Mouse (Mus musculus) CH12.LX (cell line): Measurements from ENCODE around the gene Cd2. TPM values are rescaled to one million over a fixed set of nuclear protein-coding genes. Genes with fewer than 3 reads are reported as not detected.

Experiments
- DNase-seq: peaks from one replicate; pipeline ENCODE4 v3.0.0-alpha.2; 2013; ENCODE audit errors: extremely low read depth
- H3K27ac ChIP-seq: 2 replicates; pipeline ENCODE4 v1.5.1; 2012; ENCODE audit warnings: low read depth, mild to moderate bottlenecking, control low read depth, moderate library complexity; ENCODE audit not compliant: insufficient read depth
- H3K27me3 ChIP-seq: replicated peaks from 2 replicates; pipeline ENCODE3; 2012; ENCODE audit warnings: inconsistent platforms
- H3K36me3 ChIP-seq, 2 experiments: replicated peaks in 1 of 2; 2 replicates each; pipeline versions ENCODE3 to v1.6.1; 2012; ENCODE audit warnings: inconsistent platforms in 1 of 2, low read length in 1 of 2, mild to moderate bottlenecking in 1 of 2, mixed read lengths in 1 of 2, moderate library complexity in 1 of 2; ENCODE audit not compliant: control insufficient read depth in 1 of 2, insufficient read depth in 1 of 2
- H3K4me1 ChIP-seq, 2 experiments: 2 replicates each; pipeline ENCODE4 v1.6.1; 2012; ENCODE audit warnings: inconsistent platforms in 1 of 2, moderate library complexity in 1 of 2; ENCODE audit not compliant: insufficient read depth in 2 of 2, control insufficient read depth in 1 of 2
- H3K4me2 ChIP-seq: 2 replicates; pipeline ENCODE4 v1.6.1; 2012; ENCODE audit warnings: low read depth, mild to moderate bottlenecking, control low read depth; ENCODE audit not compliant: poor library complexity, insufficient read depth, severe bottlenecking
- H3K4me3 ChIP-seq, 3 experiments: fragments of 150-350 bp in 1 of 3; sonication (generic) in 1 of 3; replicated peaks in 1 of 3; 2 replicates each; pipeline versions ENCODE3 to v1.5.1; 2011 to 2012; ENCODE audit warnings: low read depth in 2 of 3, low read length in 2 of 3, mild to moderate bottlenecking in 2 of 3, moderate library complexity in 2 of 3, control low read depth in 1 of 3, improper control_type of control experiment in 1 of 3, inconsistent platforms in 1 of 3, mixed read lengths in 1 of 3; ENCODE audit not compliant: poor library complexity in 1 of 3
- H3K79me2 ChIP-seq: replicated peaks from 2 replicates; pipeline ENCODE4 v1.6.1; 2012; ENCODE audit warnings: mild to moderate bottlenecking, moderate library complexity; ENCODE audit not compliant: control insufficient read depth, poor library complexity, insufficient read depth, severe bottlenecking; ENCODE audit errors: extremely low read depth
- H3K9ac ChIP-seq: 2 replicates; pipeline ENCODE4 v1.6.1; 2012; ENCODE audit warnings: low read depth, mild to moderate bottlenecking, control low read depth, moderate library complexity; ENCODE audit not compliant: insufficient read depth
- H3K9me3 ChIP-seq: replicated peaks from 2 replicates; pipeline ENCODE3; 2012; ENCODE audit warnings: low read length, inconsistent platforms, mixed read lengths
- BHLHE40 ChIP-seq: IDR thresholded peaks from 2 replicates; pipeline ENCODE4 v1.6.1; 2011; ENCODE audit warnings: mild to moderate bottlenecking, low read depth, low read length, improper control_type of control experiment
- CHD2 ChIP-seq: IDR thresholded peaks from 2 replicates; pipeline ENCODE4 v1.6.1; 2011; ENCODE audit warnings: low read length, improper control_type of control experiment
- ELF1 ChIP-seq: IDR thresholded peaks from 2 replicates; pipeline ENCODE4 v1.6.1; 2014; ENCODE audit warnings: low read depth, mild to moderate bottlenecking, inconsistent platforms, low read length, improper control_type of control experiment
- ETS1 ChIP-seq: conservative IDR thresholded peaks from 2 replicates; pipeline ENCODE4 v1.6.1; 2012; ENCODE audit warnings: low read depth, mild to moderate bottlenecking, inconsistent platforms, low read length, improper control_type of control experiment, moderate library complexity
- GABPA ChIP-seq: IDR thresholded peaks from 2 replicates; pipeline ENCODE4 v1.6.1; 2012; ENCODE audit warnings: low read depth, low read length, improper control_type of control experiment, inconsistent platforms; ENCODE audit not compliant: insufficient replicate concordance
- HCFC1 ChIP-seq: IDR thresholded peaks from 2 replicates; pipeline ENCODE4 v1.6.1; 2012; ENCODE audit warnings: low read depth, mild to moderate bottlenecking, inconsistent platforms, low read length, improper control_type of control experiment
- IRF4 ChIP-seq: IDR thresholded peaks from 2 replicates; pipeline ENCODE4 v1.6.1; 2014; ENCODE audit warnings: low read depth, mild to moderate bottlenecking, inconsistent platforms, low read length, improper control_type of control experiment
- JUN ChIP-seq: IDR thresholded peaks from 2 replicates; pipeline ENCODE4 v1.6.1; 2011; ENCODE audit warnings: low read depth, mild to moderate bottlenecking, low read length, improper control_type of control experiment, moderate library complexity; ENCODE audit not compliant: insufficient read depth
- JUND ChIP-seq: conservative IDR thresholded peaks from 2 replicates; pipeline ENCODE4 v1.6.1; 2011; ENCODE audit warnings: low read depth, low read length, improper control_type of control experiment
- MAZ ChIP-seq: IDR thresholded peaks from 2 replicates; pipeline ENCODE4 v1.6.1; 2012; ENCODE audit warnings: low read depth, mild to moderate bottlenecking, inconsistent platforms, low read length, improper control_type of control experiment, moderate library complexity
- MEF2A ChIP-seq: IDR thresholded peaks from 2 replicates; pipeline ENCODE4 v1.6.1; 2014; ENCODE audit warnings: low read depth, mild to moderate bottlenecking, inconsistent platforms, low read length, improper control_type of control experiment, borderline replicate concordance
- MXI1 ChIP-seq: IDR thresholded peaks from 2 replicates; pipeline ENCODE4 v1.6.1; 2011; ENCODE audit warnings: mild to moderate bottlenecking, low read depth, low read length, improper control_type of control experiment
- NELFE ChIP-seq: IDR thresholded peaks from 2 replicates; pipeline ENCODE4 v1.6.1; 2011; ENCODE audit warnings: low read depth, low read length, improper control_type of control experiment
- POLR2A ChIP-seq: IDR thresholded peaks from 2 replicates; pipeline ENCODE4 v1.6.1; 2011; ENCODE audit warnings: low read depth, mild to moderate bottlenecking, improper control_type of control experiment, low read length
- RAD21 ChIP-seq: IDR thresholded peaks from 2 replicates; pipeline ENCODE4 v1.6.1; 2011; ENCODE audit warnings: low read depth, mild to moderate bottlenecking, low read length, improper control_type of control experiment, moderate library complexity
- RCOR1 ChIP-seq: conservative IDR thresholded peaks from 2 replicates; pipeline ENCODE4 v1.6.1; 2012; ENCODE audit warnings: low read depth, mild to moderate bottlenecking, inconsistent platforms, low read length, improper control_type of control experiment
- TBP ChIP-seq: conservative IDR thresholded peaks from 2 replicates; pipeline ENCODE4 v1.6.1; 2011; ENCODE audit warnings: low read depth, low read length, improper control_type of control experiment
- UBTF ChIP-seq: IDR thresholded peaks from 2 replicates; pipeline ENCODE4 v1.6.1; 2012; ENCODE audit warnings: low read depth, mild to moderate bottlenecking, inconsistent platforms, low read length, improper control_type of control experiment, moderate library complexity
- ZNF384 ChIP-seq: IDR thresholded peaks from 2 replicates; pipeline ENCODE4 v1.6.1; 2012; ENCODE audit warnings: low read depth, low read length, improper control_type of control experiment, inconsistent platforms
- dilution Hi-C: fragments of 300-500 bp; cut with MboI; formaldehyde crosslinking; loops from 2 replicates; pipeline ENCODE4 v1.14.3; 2020; ENCODE audit warnings: low sequenced_read_pairs; ENCODE audit not compliant: extremely low pct_unique_long_range_greater_than_20kb, extremely low pct_ligation_motif_present
- in situ Hi-C: fragments of 300-500 bp; cut with MboI; formaldehyde crosslinking; loops from 3 replicates; pipeline ENCODE4 v1.14.3; 2019; ENCODE audit warnings: low sequenced_read_pairs, low pct_ligation_motif_present, low pct_unique_long_range_greater_than_20kb, mixed read lengths
- polyA plus RNA-seq: library from polyadenylated mRNA; unstranded; fragments of >175 nt; gene quantifications from 2 replicates; pipeline ENCODE4 v1.2.1, GENCODE M21; 2012; ENCODE audit warnings: low read depth; ENCODE audit not compliant: insufficient read length
- total RNA-seq, 2 experiments: library from RNA; depleted of rRNA; stranded (reverse); fragments of 300-350 nt in 1 of 2; fragments of >200 nt in 1 of 2; gene quantifications; 2 replicates each; pipeline ENCODE4 v1.2.3; 2012 to 2014

The Cd2 gene
- total and polyA plus RNA-seq, 3 experiments: 9.5 to 35.0 (median 18.0) TPM

- Histone ChIP-seq H3K79me2 (no peaks in the 10 kb centered on the region), H3K9ac (no peak overlapping the region), H3K27ac (no peak overlapping the region), H3K4me3 (no peak overlapping the region), H3K36me3 (no peaks in the 10 kb centered on the region), H3K9me3 (no peaks in the 10 kb centered on the region)
- in situ Hi-C loops (loop anchor here (10.0 to 25.0 kb wide), 2 partner anchors 155 to 503 kb away; no protein-coding TSS in a partner anchor), dilution Hi-C loops (no loop called here)
- TF ChIP-seq HCFC1: no peak
- no peak for TF ChIP-seq MEF2A
- TF ChIP-seq ZNF384: no peak
- TF ChIP-seq IRF4: no peak
- TF ChIP-seq UBTF: no peak
- no peak for TF ChIP-seq JUND
- TF ChIP-seq GABPA: no peak
- TF ChIP-seq ELF1: no peak
- TF ChIP-seq, all 38 proteins: peak for 0
- DNase-seq: no peak
- H3K27me3 ChIP-seq: no peaks in the 10 kb centered on the region
- H3K4me2 ChIP-seq: peak overlapping the region; percentile 55; the same call in 1 of the 2 replicates
- peaks cover 7 to 9% of the 10 kb centered on the region in 2 experiments for H3K4me1 ChIP-seq
Measured at GRCm38 (mm10) chr3:101309626-101310025, 21.9 kb upstream of the Cd2 start.

GRCm38 (mm10) chr3:101306090-101306489, 18.4 kb upstream of the Cd2 start:
- no peak overlapping the region for H3K9ac ChIP-seq
- H3K4me3 ChIP-seq: no peak overlapping the region
- no peaks in the 10 kb centered on the region for H3K27me3 ChIP-seq
- in situ Hi-C loops: loop anchor here (25.0 kb wide), 1 partner anchor 506 kb away; no protein-coding TSS in a partner anchor
- H3K79me2 ChIP-seq: no peaks in the 10 kb centered on the region
- no peak overlapping the region for H3K27ac ChIP-seq
- dilution Hi-C loops: no loop called here
- no peak overlapping the region for H3K4me2 ChIP-seq
- H3K36me3 ChIP-seq: no peaks in the 10 kb centered on the region
- peaks cover 9% of the 10 kb centered on the region in 2 experiments for H3K4me1 ChIP-seq
- DNase-seq: no peak
- TF ChIP-seq JUN (no peak), NELFE (no peak), RAD21 (no peak), RCOR1 (no peak), CHD2 (no peak), JUND (no peak), TBP (no peak), ETS1 (no peak), HCFC1 (no peak), ELF1 (no peak), BHLHE40 (no peak), UBTF (no peak), MAZ (no peak), POLR2A (no peak), IRF4 (no peak), MXI1 (no peak), GABPA (no peak)
- H3K9me3 ChIP-seq: no peaks in the 10 kb centered on the region
